In genomic region chr3:89962059-89962750, GRCm38 (mm10) we compare ENCODE assay signal across 8 mouse cellular contexts. TPM values are rescaled to one million over a fixed set of nuclear protein-coding genes. Genes with fewer than 3 reads are reported as not detected.
DNase-seq lines count a peak whose midpoint lies in the region; ATAC-seq and TF ChIP-seq lines count a peak whose summit lies in the region.

No protein-coding gene starts in this region.

- peak overlapping the region; percentile 45 for H3K27ac ChIP-seq in MEL (ENCODE audit: control insufficient read depth, low read depth, low read length)
- H3K27ac ChIP-seq in forebrain, embryonic 13.5 days: peak overlapping the region; percentile 90
- peak overlapping the region; percentile 66; the same call in 1 of the 2 replicates for H3K27ac ChIP-seq in liver, embryonic 15.5 days (replicated peaks)

- 6% methylated on average over 14 of the region's 14 CpGs for WGBS in forebrain, embryonic 13.5 days
- 7% methylated on average over 14 of the region's 14 CpGs for WGBS in liver, embryonic 15.5 days (ENCODE audit: insufficient replicate concordance)

- TF ChIP-seq POLR2A in MEL (IDR thresholded peaks at IDR 0.05; ENCODE audit: control insufficient read depth in 1 of 2, insufficient read depth in 1 of 2, low read depth in 1 of 2, low read length in 2 of 2, poor library complexity in 1 of 2): no peak

- no peak for TF ChIP-seq CTCF in MEL (IDR thresholded peaks at IDR 0.05 in 2 of 3, conservative IDR thresholded peaks at IDR 0.05 in 1 of 3; ENCODE audit: control insufficient read depth in 1 of 3, insufficient read depth in 1 of 3, low read depth in 2 of 3, low read length in 3 of 3, poor library complexity in 1 of 3, severe bottlenecking in 1 of 3)

- peaks cover 0 to 4% of the 10 kb centered on the region in 2 experiments; a peak in 3 of 4 replicates for H3K36me3 ChIP-seq in MEL (ENCODE audit: control insufficient read depth in 1 of 2, insufficient read depth in 2 of 2, low read length in 2 of 2)
- peaks cover 24% of the 10 kb centered on the region for H3K36me3 ChIP-seq in forebrain, embryonic 13.5 days (ENCODE audit: poor library complexity, severe bottlenecking)
- H3K36me3 ChIP-seq in liver, embryonic 15.5 days (replicated peaks): no peaks in the 10 kb centered on the region

- 0 out of 2 replicates have a peak, but pooled peaks have one; percentile 3 for ATAC-seq in frontal cortex, adult (ENCODE audit: low TSS enrichment)
- ATAC-seq in forebrain, embryonic 13.5 days: no peak
- ATAC-seq in liver, embryonic 15.5 days (ENCODE audit: insufficient read depth): no peak

- DNase-seq in frontal cortex, adult 2 months (ENCODE audit: extremely low spot score in 1 of 2, low spot score in 1 of 2): no peak
- DNase-seq in MEL (ENCODE audit: low read depth, low spot score): peak; percentile 63
- peak; percentile 68 for DNase-seq in heart, postnatal 4 days
- DNase-seq in retina, embryonic 14.5 days (ENCODE audit: low spot score): peak; percentile 32
- DNase-seq in spleen, adult 18-20 months: no peak

- H3K79me2 ChIP-seq in MEL (ENCODE audit: control insufficient read depth, insufficient read depth, low read length, poor library complexity): peaks cover 14% of the 10 kb centered on the region

- no peak; a peak in 1 of 4 replicates for TF ChIP-seq EP300 in MEL (IDR thresholded peaks at IDR 0.05; ENCODE audit: low read depth in 1 of 2, low read length in 2 of 2)

- peak overlapping the region; percentile 83 for H3K9ac ChIP-seq in MEL (ENCODE audit: control insufficient read depth, low read depth, low read length, poor library complexity, severe bottlenecking)
- peak overlapping the region; percentile 92 for H3K9ac ChIP-seq in forebrain, embryonic 13.5 days
- peak overlapping the region; percentile 25; the same call in 1 of the 2 replicates for H3K9ac ChIP-seq in liver, embryonic 15.5 days

- peak overlapping the region; percentile 98 for H3K4me2 ChIP-seq in forebrain, embryonic 13.5 days
- H3K4me2 ChIP-seq in liver, embryonic 15.5 days: peak overlapping the region; percentile 77

- TF ChIP-seq RAD21 in MEL (IDR thresholded peaks at IDR 0.05; ENCODE audit: low read depth, low read length): no peak

- peaks cover 0 to 17% of the 10 kb centered on the region in 2 experiments; a peak in 3 of 4 replicates for H3K4me1 ChIP-seq in MEL (ENCODE audit: control insufficient read depth in 1 of 2, insufficient read depth in 2 of 2, low read length in 2 of 2)
- peaks cover 59% of the 10 kb centered on the region for H3K4me1 ChIP-seq in forebrain, embryonic 13.5 days
- H3K4me1 ChIP-seq in liver, embryonic 15.5 days (replicated peaks): peaks cover 44% of the 10 kb centered on the region

- no peaks in the 10 kb centered on the region for H3K27me3 ChIP-seq in MEL (ENCODE audit: control insufficient read depth in 1 of 2, insufficient read depth in 2 of 2, low read length in 2 of 2)
- H3K27me3 ChIP-seq in forebrain, embryonic 13.5 days: no peaks in the 10 kb centered on the region
- peaks cover 62% of the 10 kb centered on the region for H3K27me3 ChIP-seq in liver, embryonic 15.5 days

- H3K9me3 ChIP-seq in MEL (replicated peaks; ENCODE audit: insufficient read depth, low read length): no peaks in the 10 kb centered on the region
- H3K9me3 ChIP-seq in forebrain, embryonic 13.5 days (replicated peaks): no peaks in the 10 kb centered on the region; the same call in 1 of the 2 replicates
- H3K9me3 ChIP-seq in liver, embryonic 15.5 days (replicated peaks): no peaks in the 10 kb centered on the region

- H3K4me3 ChIP-seq in MEL (ENCODE audit: control insufficient read depth in 1 of 2, insufficient read depth in 1 of 2, low read depth in 2 of 2, low read length in 2 of 2): peak overlapping the region; percentile 73 to 80
- peak overlapping the region; percentile 82 for H3K4me3 ChIP-seq in forebrain, embryonic 13.5 days
- H3K4me3 ChIP-seq in liver, embryonic 15.5 days (replicated peaks): peak overlapping the region; percentile 61

TF ChIP-seq in MEL, 35 proteins besides CTCF, POLR2A, EP300 and RAD21:
- TF ChIP-seq KAT2A (conservative IDR thresholded peaks at IDR 0.05; ENCODE audit: low read depth, low read length) (no peak), ETS1 (IDR thresholded peaks at IDR 0.05; ENCODE audit: low read depth, low read length) (no peak), UBTF (IDR thresholded peaks at IDR 0.05; ENCODE audit: borderline replicate concordance, insufficient read depth, low read depth, low read length) (0 out of 2 replicates have a peak, but pooled peaks have one; percentile 38), TBP (IDR thresholded peaks at IDR 0.05; ENCODE audit: low read depth, low read length) (0 out of 2 replicates have a peak, but pooled peaks have one; percentile 11), ELF1 (IDR thresholded peaks at IDR 0.05; ENCODE audit: low read depth, low read length) (no peak), GABPA (IDR thresholded peaks at IDR 0.05; ENCODE audit: low read depth, low read length) (no peak), NRF1 (IDR thresholded peaks at IDR 0.05; ENCODE audit: insufficient read depth, low read depth, low read length, poor library complexity, severe bottlenecking) (no peak), GATA1 (IDR thresholded peaks at IDR 0.05; ENCODE audit: low read depth, low read length) (no peak), SIN3A (IDR thresholded peaks at IDR 0.05; ENCODE audit: low read length) (peak; percentile 48; the same call in 1 of the 2 replicates)

RNA-seq across cellular contexts. Expression of gene Atp8b2, which starts 1.1 kb away (rescaled TPM):
- 104 and 105 TPM in 2 replicates for polyA plus RNA-seq in frontal cortex, adult 2 months (2012; rRNA removed)
- 26.2 and 27.1 TPM in 2 replicates for total RNA-seq in MEL (2012; rRNA removed)
- 10 to 100 TPM in 1 of 2 experiments, not detected in 1; 44.7 TPM for polyA plus RNA-seq in MEL (2012; ENCODE audit: insufficient read depth in 1 of 2, insufficient read length in 2 of 2, low read depth in 1 of 2, low replicate concordance in 2 of 2, missing spikeins in 1 of 2)
- polyA plus RNA-seq in forebrain, embryonic 13.5 days (2015; fragmentation: Nextera tagmentation; extraction: Ambion mirVana): 10.2 and 11.3 TPM in 2 replicates
- 10 to 100 TPM; 51.4 to 59.6 TPM for total RNA-seq in heart, postnatal 4 days (2021)
- 1.3 and 1.7 TPM in 2 replicates for polyA plus RNA-seq in liver, embryonic 15.5 days (2015; fragmentation: Nextera tagmentation; extraction: Ambion mirVana)

RNA-seq across cellular contexts. Expression of gene Hax1, which starts 36.4 kb away (rescaled TPM):
- 88.0 and 96.1 TPM in 2 replicates for polyA plus RNA-seq in frontal cortex, adult 2 months (2012; rRNA removed)
- 232 and 318 TPM in 2 replicates for total RNA-seq in MEL (2012; rRNA removed)
- polyA plus RNA-seq in MEL (2012; ENCODE audit: insufficient read depth in 1 of 2, insufficient read length in 2 of 2, low read depth in 1 of 2, low replicate concordance in 2 of 2, missing spikeins in 1 of 2): 100 to 1,000 TPM in 1 of 2 experiments, not detected in 1; 322 TPM
- polyA plus RNA-seq in forebrain, embryonic 13.5 days (2015; fragmentation: Nextera tagmentation; extraction: Ambion mirVana): 162 and 167 TPM in 2 replicates
- total RNA-seq in heart, postnatal 4 days (2021): 10 to 100 TPM; 39.0 to 44.5 TPM
- 118 and 124 TPM in 2 replicates for polyA plus RNA-seq in liver, embryonic 15.5 days (2015; fragmentation: Nextera tagmentation; extraction: Ambion mirVana)

RNA-seq across cellular contexts. Expression of gene Il6ra, which starts 49.2 kb away (rescaled TPM):
- polyA plus RNA-seq in frontal cortex, adult 2 months (2012; rRNA removed): 1.7 and 2.3 TPM in 2 replicates
- 0.13 and 0.15 TPM in 2 replicates for total RNA-seq in MEL (2012; rRNA removed)
- 1 to 10 TPM in 1 of 2 experiments, not detected in 1; 3.4 TPM for polyA plus RNA-seq in MEL (2012; ENCODE audit: insufficient read depth in 1 of 2, insufficient read length in 2 of 2, low read depth in 1 of 2, low replicate concordance in 2 of 2, missing spikeins in 1 of 2)
- polyA plus RNA-seq in forebrain, embryonic 13.5 days (2015; fragmentation: Nextera tagmentation; extraction: Ambion mirVana): 0.25 and 0.36 TPM in 2 replicates
- 1 to 10 TPM; 1.5 to 2.0 TPM for total RNA-seq in heart, postnatal 4 days (2021)
- polyA plus RNA-seq in liver, embryonic 15.5 days (2015; fragmentation: Nextera tagmentation; extraction: Ambion mirVana): 5.3 and 6.3 TPM in 2 replicates

Comparison
In these comparisons a context has a peak if more than half of its experiments do, and no peak if none do; other contexts are left out.
1. DNase-seq: peak in MEL (single experiment), heart, postnatal 4 days (single experiment) and retina, embryonic 14.5 days (single experiment); none in frontal cortex, adult 2 months (0 of 2) and spleen, adult 18-20 months (0 of 2).
2. H3K9ac ChIP-seq: peak in every context shown above with its lines; median percentile 92 in forebrain, embryonic 13.5 days; 83 in MEL; 25 in liver, embryonic 15.5 days.
3. Peak in every context shown above with its lines, with median percentiles within 50 percentile points of each other: H3K27ac ChIP-seq and H3K4me3 ChIP-seq.